Mouse (Mus musculus): ENCODE data around the gene Robo1.

- no peak for TF ChIP-seq POLR2A (IDR thresholded peaks at IDR 0.05; ENCODE audit: borderline replicate concordance, low read depth, low read length)
- no peak for TF ChIP-seq CTCF (IDR thresholded peaks at IDR 0.05; ENCODE audit: low read depth, low read length)
Observed at GRCm38 (mm10) chr16:72866011-72866410, 557.9 kb downstream of the Robo1 start.
